Mouse (Mus musculus) stomach, embryonic 15.5 days (tissue): ENCODE measurements around the gene Ctnnbl1. TPM values are rescaled to one million over a fixed set of nuclear protein-coding genes. Genes with fewer than 3 reads are reported as not detected.

Experiments
- ATAC-seq: fragments of 200-750 bp; cut with Nextera tagmentation; 2 replicates; pipeline ENCODE4 v1.8.0; 2017; ENCODE audit warnings: low read depth, moderate number of reproducible peaks, moderate TSS enrichment; ENCODE audit not compliant: insufficient read depth, low FRiP score
- H3K27ac ChIP-seq: fragments of 300-500 bp; sonication (generic); 2 replicates; pipeline ENCODE4 v1.5.1; 2015; ENCODE audit warnings: mild to moderate bottlenecking, inconsistent platforms
- H3K27me3 ChIP-seq: fragments of 300-500 bp; sonication (generic); replicated peaks from 2 replicates; pipeline ENCODE4 v1.6.1; 2015; ENCODE audit warnings: inconsistent platforms
- H3K36me3 ChIP-seq: fragments of 300-500 bp; sonication (generic); 2 replicates; pipeline ENCODE4 v1.6.1; 2015; ENCODE audit warnings: inconsistent platforms
- H3K4me1 ChIP-seq: fragments of 300-500 bp; sonication (generic); 2 replicates; pipeline ENCODE4 v1.6.1; 2015; ENCODE audit warnings: inconsistent platforms
- H3K4me2 ChIP-seq: fragments of 300-500 bp; sonication (generic); 2 replicates; pipeline ENCODE4 v1.6.1; 2015; ENCODE audit warnings: mild to moderate bottlenecking, inconsistent platforms
- H3K4me3 ChIP-seq: fragments of 300-500 bp; sonication (generic); replicated peaks from 2 replicates; pipeline ENCODE4 v1.5.1; 2015; ENCODE audit warnings: inconsistent platforms
- H3K9ac ChIP-seq: fragments of 300-500 bp; sonication (generic); 2 replicates; pipeline ENCODE4 v1.6.1; 2015; ENCODE audit warnings: inconsistent platforms
- H3K9me3 ChIP-seq: fragments of 300-500 bp; sonication (generic); 2 replicates; pipeline ENCODE4 v1.6.1; 2016; ENCODE audit warnings: inconsistent platforms
- WGBS: fragments of 180-500 bp; shearing (Covaris S2); methylation state at CpG from one replicate; pipeline ENCODE4 v1.1.7; 2015; 5-methylcytosine and 5-hydroxymethylcytosine counted together
- polyA plus RNA-seq: library from polyadenylated mRNA; unstranded; fragments of >200 nt; fragmentation: Nextera tagmentation; extraction: Ambion mirVana; gene quantifications from 2 replicates; pipeline ENCODE4 v1.2.1, GENCODE M21; 2015

Gene Ctnnbl1
- polyA plus RNA-seq, 1 experiment from 2014 or later, result 45.5 TPM

GRCm38 (mm10) chr2:157752374-157752743 lies 15.2 kb downstream of the Ctnnbl1 start:
- Histone ChIP-seq H3K4me3 (no peak overlapping the region), H3K36me3 (no peaks in the 10 kb centered on the region), H3K27me3 (no peaks in the 10 kb centered on the region), H3K27ac (no peak overlapping the region), H3K9ac (no peak overlapping the region), H3K4me2 (no peak overlapping the region), H3K4me1 (peaks cover 5% of the 10 kb centered on the region), H3K9me3 (no peaks in the 10 kb centered on the region)
- WGBS, result 82% methylated on average over 7 of the region's 7 CpGs
- ATAC-seq, result no peak

GRCm38 (mm10) chr2:157755771-157756170 lies 18.6 kb downstream of the Ctnnbl1 start:
- WGBS, result 75% methylated on average over 7 of the region's 7 CpGs
- H3K27me3 ChIP-seq, result no peaks in the 10 kb centered on the region
- no peak for ATAC-seq
- no peak overlapping the region for H3K4me3 ChIP-seq
- H3K4me1 ChIP-seq, result peaks cover 5% of the 10 kb centered on the region
- H3K27ac ChIP-seq, result no peak overlapping the region
- no peaks in the 10 kb centered on the region for H3K9me3 ChIP-seq
- H3K36me3 ChIP-seq, result no peaks in the 10 kb centered on the region
- H3K4me2 ChIP-seq, result no peak overlapping the region
- H3K9ac ChIP-seq, result no peak overlapping the region

GRCm38 (mm10) chr2:157756193-157756592 lies 19.0 kb downstream of the Ctnnbl1 start:
- Histone ChIP-seq H3K9ac (no peak overlapping the region), H3K27ac (no peak overlapping the region), H3K36me3 (no peaks in the 10 kb centered on the region), H3K4me3 (no peak overlapping the region), H3K27me3 (no peaks in the 10 kb centered on the region), H3K9me3 (no peaks in the 10 kb centered on the region), H3K4me1 (peaks cover 5% of the 10 kb centered on the region), H3K4me2 (no peak overlapping the region)
- 78% methylated on average over 7 of the region's 7 CpGs for WGBS
- ATAC-seq, result no peak

GRCm38 (mm10) chr2:157758395-157758794 lies 21.2 kb downstream of the Ctnnbl1 start:
- Histone ChIP-seq H3K36me3 (no peaks in the 10 kb centered on the region), H3K4me1 (no peaks in the 10 kb centered on the region), H3K4me3 (no peak overlapping the region), H3K27me3 (no peaks in the 10 kb centered on the region), H3K27ac (no peak overlapping the region), H3K9ac (no peak overlapping the region), H3K4me2 (no peak overlapping the region), H3K9me3 (no peaks in the 10 kb centered on the region)
- ATAC-seq, result no peak
- WGBS, result 89% methylated on average over 5 of the region's 5 CpGs

- Histone ChIP-seq H3K4me3 (no peak overlapping the region), H3K27me3 (no peaks in the 10 kb centered on the region), H3K9ac (no peak overlapping the region), H3K4me1 (no peaks in the 10 kb centered on the region), H3K27ac (no peak overlapping the region), H3K36me3 (no peaks in the 10 kb centered on the region), H3K9me3 (no peaks in the 10 kb centered on the region), H3K4me2 (no peak overlapping the region)
- 58% methylated on average over 6 of the region's 6 CpGs for WGBS
- no peak for ATAC-seq
Observed at GRCm38 (mm10) chr2:157759717-157760116, 22.5 kb downstream of the Ctnnbl1 start.

- Histone ChIP-seq H3K36me3 (no peaks in the 10 kb centered on the region), H3K27ac (no peak overlapping the region), H3K4me1 (no peaks in the 10 kb centered on the region), H3K9me3 (no peaks in the 10 kb centered on the region), H3K27me3 (no peaks in the 10 kb centered on the region), H3K4me2 (no peak overlapping the region), H3K4me3 (no peak overlapping the region), H3K9ac (no peak overlapping the region)
- ATAC-seq, result no peak
- 71% methylated on average over 4 of the region's 4 CpGs for WGBS
Observed at GRCm38 (mm10) chr2:157762903-157763302, 25.7 kb downstream of the Ctnnbl1 start.

GRCm38 (mm10) chr2:157766591-157766990 lies 29.4 kb downstream of the Ctnnbl1 start:
- Histone ChIP-seq H3K27me3 (no peaks in the 10 kb centered on the region), H3K9ac (no peak overlapping the region), H3K9me3 (no peaks in the 10 kb centered on the region), H3K4me3 (no peak overlapping the region), H3K4me1 (peaks cover 4% of the 10 kb centered on the region; the same call in 1 of the 2 replicates), H3K27ac (no peak overlapping the region), H3K36me3 (no peaks in the 10 kb centered on the region), H3K4me2 (no peak overlapping the region)
- 74% methylated on average over 7 of the region's 7 CpGs for WGBS
- no peak for ATAC-seq

GRCm38 (mm10) chr2:157768682-157769429 lies 31.7 kb downstream of the Ctnnbl1 start:
- no peak overlapping the region for H3K4me2 ChIP-seq
- no peak for ATAC-seq
- no peak overlapping the region for H3K4me3 ChIP-seq
- WGBS, result 31% methylated on average over 10 of the region's 10 CpGs
- H3K4me1 ChIP-seq, result peaks cover 4% of the 10 kb centered on the region; the same call in 1 of the 2 replicates
- H3K9ac ChIP-seq, result no peak overlapping the region
- H3K27ac ChIP-seq, result no peak overlapping the region
- H3K27me3 ChIP-seq, result no peaks in the 10 kb centered on the region
- no peaks in the 10 kb centered on the region for H3K36me3 ChIP-seq
- H3K9me3 ChIP-seq, result no peaks in the 10 kb centered on the region

- no peak for ATAC-seq
- no peak overlapping the region for H3K27ac ChIP-seq
- H3K27me3 ChIP-seq, result no peaks in the 10 kb centered on the region
- H3K4me2 ChIP-seq, result no peak overlapping the region
- no peak overlapping the region for H3K4me3 ChIP-seq
- no peak overlapping the region for H3K9ac ChIP-seq
- H3K4me1 ChIP-seq, result peaks cover 4% of the 10 kb centered on the region; the same call in 1 of the 2 replicates
- no peaks in the 10 kb centered on the region for H3K36me3 ChIP-seq
- WGBS, result 80% methylated on average over 3 of the region's 3 CpGs
- no peaks in the 10 kb centered on the region for H3K9me3 ChIP-seq
Observed at GRCm38 (mm10) chr2:157770761-157771160, 33.6 kb downstream of the Ctnnbl1 start.

- WGBS, result 79% methylated on average over 1 of the region's 1 CpGs
- ATAC-seq, result no peak
- no peaks in the 10 kb centered on the region for H3K9me3 ChIP-seq
- H3K9ac ChIP-seq, result no peak overlapping the region
- H3K4me1 ChIP-seq, result peaks cover 4% of the 10 kb centered on the region; the same call in 1 of the 2 replicates
- no peak overlapping the region for H3K27ac ChIP-seq
- no peak overlapping the region for H3K4me2 ChIP-seq
- H3K36me3 ChIP-seq, result no peaks in the 10 kb centered on the region
- H3K27me3 ChIP-seq, result no peaks in the 10 kb centered on the region
- H3K4me3 ChIP-seq, result no peak overlapping the region
Observed at GRCm38 (mm10) chr2:157773661-157774060, 36.5 kb downstream of the Ctnnbl1 start.

- no peaks in the 10 kb centered on the region for H3K36me3 ChIP-seq
- H3K27ac ChIP-seq, result no peak overlapping the region
- no peak overlapping the region for H3K4me2 ChIP-seq
- no peaks in the 10 kb centered on the region for H3K4me1 ChIP-seq
- H3K9me3 ChIP-seq, result no peaks in the 10 kb centered on the region
- H3K4me3 ChIP-seq, result no peak overlapping the region
- no peak for ATAC-seq
- 63% methylated on average over 2 of the region's 2 CpGs for WGBS
- H3K27me3 ChIP-seq, result no peaks in the 10 kb centered on the region
- no peak overlapping the region for H3K9ac ChIP-seq
Observed at GRCm38 (mm10) chr2:157775957-157776356, 38.8 kb downstream of the Ctnnbl1 start.

GRCm38 (mm10) chr2:157780956-157781355 lies 43.8 kb downstream of the Ctnnbl1 start:
- Histone ChIP-seq H3K4me3 (no peak overlapping the region), H3K27me3 (no peaks in the 10 kb centered on the region), H3K4me2 (no peak overlapping the region), H3K36me3 (no peaks in the 10 kb centered on the region), H3K27ac (no peak overlapping the region), H3K9me3 (no peaks in the 10 kb centered on the region), H3K4me1 (no peaks in the 10 kb centered on the region), H3K9ac (no peak overlapping the region)
- 89% methylated on average over 3 of the region's 3 CpGs for WGBS
- no peak for ATAC-seq

GRCm38 (mm10) chr2:157783152-157783551 lies 46.0 kb downstream of the Ctnnbl1 start:
- no peaks in the 10 kb centered on the region for H3K36me3 ChIP-seq
- no peak for ATAC-seq
- H3K4me1 ChIP-seq, result no peaks in the 10 kb centered on the region
- H3K9ac ChIP-seq, result no peak overlapping the region
- 91% methylated on average over 16 of the region's 16 CpGs for WGBS
- no peak overlapping the region for H3K4me2 ChIP-seq
- no peak overlapping the region for H3K27ac ChIP-seq
- H3K9me3 ChIP-seq, result no peaks in the 10 kb centered on the region
- H3K27me3 ChIP-seq, result no peaks in the 10 kb centered on the region
- no peak overlapping the region for H3K4me3 ChIP-seq
